Mouse (Mus musculus): ENCODE data around the gene Tmem115. TPM values are rescaled to one million over a fixed set of nuclear protein-coding genes. Genes with fewer than 3 reads are reported as not detected.
A peak's percentile ranks its signal among the peaks of the same experiment; 100 is the strongest.

Tmem115 gene
- polyA plus RNA-seq, 1 experiment: 28.6 TPM

DNA sequence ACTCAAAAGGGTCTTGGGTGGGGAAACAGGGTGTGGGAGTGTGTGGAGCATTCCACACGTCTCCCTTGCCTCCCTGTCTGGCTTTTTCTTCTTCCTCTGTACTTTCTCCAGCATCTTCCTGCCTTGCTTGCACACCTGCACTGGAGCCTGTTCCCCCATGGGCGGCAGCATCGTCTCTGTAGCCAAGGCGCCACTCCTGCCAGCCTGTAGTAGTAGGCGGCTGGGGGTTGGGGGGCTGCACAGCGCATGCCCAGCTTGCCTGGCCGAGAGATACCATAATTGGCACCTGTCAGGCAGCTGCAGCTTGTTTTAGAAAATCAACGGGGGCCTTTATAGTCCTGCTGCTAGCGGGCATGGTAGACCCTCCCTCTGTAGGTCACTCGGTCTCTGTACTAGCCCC is 25.5 kb upstream of the Tmem115 start:
- Histone ChIP-seq H3K4me3 (ENCODE audit: extremely low read depth, insufficient read depth, insufficient read length) (no peak overlapping the region), H3K27me3 (ENCODE audit: control insufficient read depth, insufficient read depth, low read length) (no peaks in the 10 kb centered on the region)
- WGBS: 67% methylated on average over 10 of the region's 10 CpGs

GRCm38 (mm10) chr9:107510384-107511100 is 23.2 kb upstream of the Tmem115 start:
- no peak overlapping the region for H3K4me3 ChIP-seq (ENCODE audit: extremely low read depth, insufficient read depth, insufficient read length)
- TF ChIP-seq POLR2A (IDR thresholded peaks at IDR 0.05; ENCODE audit: low read depth, low read length) (no peak), CTCF (IDR thresholded peaks at IDR 0.05; ENCODE audit: extremely low read depth, insufficient read depth, insufficient read length, insufficient replicate concordance) (no peak)
- WGBS: 85% methylated on average over 14 of the region's 14 CpGs
- H3K27me3 ChIP-seq (ENCODE audit: control insufficient read depth, insufficient read depth, low read length): no peaks in the 10 kb centered on the region
- no peaks in the 10 kb centered on the region for H3K36me3 ChIP-seq (ENCODE audit: control insufficient read depth, insufficient read depth, low read length)
- no peak overlapping the region for H3K27ac ChIP-seq (ENCODE audit: insufficient read depth, low read length)
- DNase-seq (ENCODE audit: low read depth in 1 of 2, low spot score in 2 of 2): no peak
- H3K4me1 ChIP-seq (ENCODE audit: control insufficient read depth, insufficient read depth, insufficient read length): no peaks in the 10 kb centered on the region

More for the DNA sequence above, 25.5 kb upstream of the Tmem115 start:
- no peaks in the 10 kb centered on the region for H3K4me1 ChIP-seq (ENCODE audit: control insufficient read depth, insufficient read depth, insufficient read length)
- H3K36me3 ChIP-seq (ENCODE audit: control insufficient read depth, insufficient read depth, low read length): no peaks in the 10 kb centered on the region
- DNase-seq (ENCODE audit: low read depth in 1 of 2, low spot score in 2 of 2): no peak
- TF ChIP-seq POLR2A (IDR thresholded peaks at IDR 0.05; ENCODE audit: low read depth, low read length) (no peak), CTCF (IDR thresholded peaks at IDR 0.05; ENCODE audit: extremely low read depth, insufficient read depth, insufficient read length, insufficient replicate concordance) (no peak)
- no peak overlapping the region for H3K27ac ChIP-seq (ENCODE audit: insufficient read depth, low read length)

DNA sequence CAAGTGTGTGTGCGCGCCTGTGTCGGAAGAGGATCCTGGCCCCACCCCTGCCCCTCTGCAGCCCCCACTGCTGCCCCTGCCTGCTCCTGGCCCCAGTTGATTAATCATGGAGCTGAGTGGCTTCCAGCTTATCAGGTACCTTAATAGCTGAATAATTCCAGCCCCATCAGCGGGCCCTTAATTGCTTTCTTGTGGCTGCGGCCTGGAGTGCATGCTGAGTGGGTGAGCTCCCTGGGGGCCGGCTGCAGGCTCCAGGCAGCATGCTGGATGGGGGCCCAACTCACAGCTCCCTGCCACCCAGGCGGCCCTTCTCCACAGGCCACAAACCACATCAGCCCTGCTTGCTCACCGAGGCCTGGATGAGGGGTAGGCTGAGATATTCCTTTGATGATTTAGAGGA is 22.3 kb upstream of the Tmem115 start:
- 75% methylated on average over 8 of the region's 8 CpGs for WGBS
- Histone ChIP-seq H3K36me3 (ENCODE audit: control insufficient read depth, insufficient read depth, low read length) (no peaks in the 10 kb centered on the region), H3K4me3 (ENCODE audit: extremely low read depth, insufficient read depth, insufficient read length) (no peak overlapping the region), H3K4me1 (ENCODE audit: control insufficient read depth, insufficient read depth, insufficient read length) (no peaks in the 10 kb centered on the region), H3K27ac (ENCODE audit: insufficient read depth, low read length) (no peak overlapping the region), H3K27me3 (ENCODE audit: control insufficient read depth, insufficient read depth, low read length) (no peaks in the 10 kb centered on the region)
- no peak for DNase-seq (ENCODE audit: low read depth in 1 of 2, low spot score in 2 of 2)
- TF ChIP-seq CTCF (IDR thresholded peaks at IDR 0.05; ENCODE audit: extremely low read depth, insufficient read depth, insufficient read length, insufficient replicate concordance) (no peak), POLR2A (IDR thresholded peaks at IDR 0.05; ENCODE audit: low read depth, low read length) (no peak)

GRCm38 (mm10) chr9:107512326-107512725 is 21.4 kb upstream of the Tmem115 start:
- Histone ChIP-seq H3K36me3 (ENCODE audit: control insufficient read depth, insufficient read depth, low read length) (no peaks in the 10 kb centered on the region), H3K4me1 (ENCODE audit: control insufficient read depth, insufficient read depth, insufficient read length) (no peaks in the 10 kb centered on the region), H3K27ac (ENCODE audit: insufficient read depth, low read length) (no peak overlapping the region), H3K4me3 (ENCODE audit: extremely low read depth, insufficient read depth, insufficient read length) (no peak overlapping the region), H3K27me3 (ENCODE audit: control insufficient read depth, insufficient read depth, low read length) (no peaks in the 10 kb centered on the region)
- DNase-seq (ENCODE audit: low read depth in 1 of 2, low spot score in 2 of 2): no peak
- WGBS: 84% methylated on average over 16 of the region's 16 CpGs
- TF ChIP-seq CTCF (IDR thresholded peaks at IDR 0.05; ENCODE audit: extremely low read depth, insufficient read depth, insufficient read length, insufficient replicate concordance) (no peak), POLR2A (IDR thresholded peaks at IDR 0.05; ENCODE audit: low read depth, low read length) (no peak)

DNA sequence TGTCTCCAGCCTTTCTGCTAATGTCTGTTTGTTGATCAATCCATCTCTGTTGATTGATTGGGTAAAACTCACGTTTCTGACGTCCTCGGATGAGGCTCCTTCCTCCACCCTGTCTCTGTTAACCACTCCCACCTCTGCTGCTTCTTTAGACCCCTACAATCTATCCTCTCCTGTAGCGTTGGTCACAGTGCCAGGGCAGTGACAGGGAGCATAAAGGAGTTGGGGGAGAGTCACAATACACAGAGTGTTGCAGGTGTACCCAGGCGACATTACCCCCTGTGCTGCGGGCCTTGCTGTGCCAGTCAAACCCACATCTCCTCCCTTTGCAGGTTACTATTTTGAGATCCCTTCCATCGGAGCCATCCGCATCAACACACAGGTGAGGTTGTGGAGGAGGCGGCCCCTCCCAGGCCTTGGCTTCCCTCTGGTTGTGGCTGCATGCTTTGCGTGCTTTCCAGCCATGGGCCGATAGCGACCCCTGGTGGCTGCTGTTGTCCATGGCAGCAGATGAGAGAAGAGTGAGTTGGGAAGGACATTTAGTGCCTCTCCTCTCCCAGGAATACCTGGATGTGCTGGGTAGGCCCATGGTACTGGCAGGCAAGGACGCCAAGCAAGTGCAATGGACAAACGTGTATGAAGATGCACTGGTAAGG is 19.3 kb upstream of the Tmem115 start:
- H3K27me3 ChIP-seq (ENCODE audit: control insufficient read depth, insufficient read depth, low read length): no peaks in the 10 kb centered on the region
- no peak overlapping the region for H3K4me3 ChIP-seq (ENCODE audit: extremely low read depth, insufficient read depth, insufficient read length)
- DNase-seq (ENCODE audit: low read depth in 1 of 2, low spot score in 2 of 2): peak; percentile 18 to 62
- no peak overlapping the region for H3K27ac ChIP-seq (ENCODE audit: insufficient read depth, low read length)
- no peaks in the 10 kb centered on the region for H3K4me1 ChIP-seq (ENCODE audit: control insufficient read depth, insufficient read depth, insufficient read length)
- no peaks in the 10 kb centered on the region for H3K36me3 ChIP-seq (ENCODE audit: control insufficient read depth, insufficient read depth, low read length)
- WGBS: 31% methylated on average over 14 of the region's 14 CpGs
- TF ChIP-seq CTCF (IDR thresholded peaks at IDR 0.05; ENCODE audit: extremely low read depth, insufficient read depth, insufficient read length, insufficient replicate concordance): peak; percentile 98
- TF ChIP-seq POLR2A (IDR thresholded peaks at IDR 0.05; ENCODE audit: low read depth, low read length): no peak

DNA sequence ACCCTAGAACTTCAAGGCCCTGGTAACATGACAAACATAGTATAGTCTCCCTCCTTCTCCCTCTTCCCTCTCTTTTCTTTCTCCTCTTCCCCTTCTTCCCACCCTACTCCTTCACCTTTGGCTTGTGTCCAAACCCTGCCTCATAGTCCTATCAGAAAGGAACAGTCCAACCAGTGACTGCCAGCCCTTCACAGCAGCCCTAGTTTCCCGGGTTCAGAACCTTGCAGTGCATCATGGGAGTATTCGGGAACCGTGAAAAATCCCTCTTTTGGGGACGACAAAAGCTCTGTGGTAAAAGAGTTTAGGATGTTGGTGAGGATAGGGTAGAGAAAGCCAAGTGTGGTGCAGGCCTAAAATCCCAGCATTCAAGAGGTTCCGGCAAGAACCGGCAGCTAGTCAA is 13.4 kb upstream of the Tmem115 start:
- WGBS: 87% methylated on average over 6 of the region's 6 CpGs
- Histone ChIP-seq H3K27ac (ENCODE audit: insufficient read depth, low read length) (no peak overlapping the region), H3K36me3 (ENCODE audit: control insufficient read depth, insufficient read depth, low read length) (no peaks in the 10 kb centered on the region), H3K4me1 (ENCODE audit: control insufficient read depth, insufficient read depth, insufficient read length) (peaks cover 2% of the 10 kb centered on the region; the same call in 1 of the 2 replicates), H3K4me3 (ENCODE audit: extremely low read depth, insufficient read depth, insufficient read length) (no peak overlapping the region), H3K27me3 (ENCODE audit: control insufficient read depth, insufficient read depth, low read length) (no peaks in the 10 kb centered on the region)
- TF ChIP-seq CTCF (IDR thresholded peaks at IDR 0.05; ENCODE audit: extremely low read depth, insufficient read depth, insufficient read length, insufficient replicate concordance) (no peak), POLR2A (IDR thresholded peaks at IDR 0.05; ENCODE audit: low read depth, low read length) (no peak)
- DNase-seq (ENCODE audit: low read depth in 1 of 2, low spot score in 2 of 2): no peak

GRCm38 (mm10) chr9:107521190-107521589 is 12.6 kb upstream of the Tmem115 start:
- no peaks in the 10 kb centered on the region for H3K27me3 ChIP-seq (ENCODE audit: control insufficient read depth, insufficient read depth, low read length)
- H3K27ac ChIP-seq (ENCODE audit: insufficient read depth, low read length): no peak overlapping the region
- H3K36me3 ChIP-seq (ENCODE audit: control insufficient read depth, insufficient read depth, low read length): no peaks in the 10 kb centered on the region
- no peak overlapping the region for H3K4me3 ChIP-seq (ENCODE audit: extremely low read depth, insufficient read depth, insufficient read length)
- WGBS: 19% methylated on average over 5 of the region's 5 CpGs
- TF ChIP-seq CTCF (IDR thresholded peaks at IDR 0.05; ENCODE audit: extremely low read depth, insufficient read depth, insufficient read length, insufficient replicate concordance) (no peak), POLR2A (IDR thresholded peaks at IDR 0.05; ENCODE audit: low read depth, low read length) (no peak)
- DNase-seq (ENCODE audit: low read depth in 1 of 2, low spot score in 2 of 2): no peak
- peaks cover 2% of the 10 kb centered on the region; the same call in 1 of the 2 replicates for H3K4me1 ChIP-seq (ENCODE audit: control insufficient read depth, insufficient read depth, insufficient read length)
